Mouse (Mus musculus): ENCODE measurements around the gene Cabp5.
"Not testable (repeated sequence)": the region's sequence is repeated elsewhere in the genome, so short reads cannot be mapped to it uniquely, and the experiment has no call there.

Cabp5 gene

GRCm38 (mm10) chr7:13397832-13398231 is at the start of gene Cabp5:
Gene Cabp5 (plus strand): TSS chr7:13398132.
- no peak for DNase-seq (ENCODE audit: low read depth, low spot score)

DNA sequence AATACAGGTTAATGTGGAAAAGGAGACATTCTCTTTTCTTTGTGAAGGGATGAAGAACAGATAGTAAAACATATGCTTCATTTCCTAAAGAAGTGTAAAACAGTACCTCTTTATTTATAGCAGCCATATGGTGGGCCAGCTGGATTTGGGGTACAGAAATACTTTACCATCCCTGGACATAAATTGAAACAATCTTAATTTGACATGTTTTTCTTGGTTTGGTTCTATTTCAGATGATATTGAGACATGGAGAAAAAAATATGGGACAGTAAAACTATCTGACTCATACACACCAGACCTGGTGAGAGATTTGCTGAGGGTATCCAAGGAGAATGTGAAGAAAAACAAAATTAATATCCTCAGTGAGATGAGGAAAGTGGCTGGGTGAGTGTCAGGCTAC is 42.0 kb upstream of the Cabp5 start:
- no peak for DNase-seq (ENCODE audit: low read depth, low spot score)

GRCm38 (mm10) chr7:13380588-13380987 is 17.3 kb upstream of the Cabp5 start:
- no peak for DNase-seq (ENCODE audit: low read depth, low spot score)

- not testable (repeated sequence) for DNase-seq (ENCODE audit: low read depth, low spot score)
These were observed 52.6 kb downstream of the Cabp5 start, which contains the start of gene Bsph1 for GRCm38 (mm10) chr7:13450541-13450940. Gene Bsph1 (plus strand): TSS chr7:13450841.
